Mouse (Mus musculus) testis, adult 2 months (tissue): ENCODE measurements at regions not wholly inside any gene's neighbourhood (a gene's known extent, or its start where the extent isn't known, plus 50 kb on each side); places are given as distances from the start of the nearest gene placed in this dataset.

Experiments
- CTCF ChIP-seq: fragments of 200-500 bp; IDR thresholded peaks from 2 replicates; pipeline ENCODE4 v1.5.1; 2012; ENCODE audit warnings: low read depth, mild to moderate bottlenecking, inconsistent platforms, low read length, moderate library complexity; ENCODE audit not compliant: control insufficient read depth, insufficient read depth, insufficient replicate concordance
- POLR2A ChIP-seq: fragments of 200-500 bp; IDR thresholded peaks from 2 replicates; pipeline ENCODE4 v1.6.1; 2012; ENCODE audit warnings: low read depth, mild to moderate bottlenecking, inconsistent platforms, low read length, moderate library complexity; ENCODE audit not compliant: control insufficient read depth

DNA sequence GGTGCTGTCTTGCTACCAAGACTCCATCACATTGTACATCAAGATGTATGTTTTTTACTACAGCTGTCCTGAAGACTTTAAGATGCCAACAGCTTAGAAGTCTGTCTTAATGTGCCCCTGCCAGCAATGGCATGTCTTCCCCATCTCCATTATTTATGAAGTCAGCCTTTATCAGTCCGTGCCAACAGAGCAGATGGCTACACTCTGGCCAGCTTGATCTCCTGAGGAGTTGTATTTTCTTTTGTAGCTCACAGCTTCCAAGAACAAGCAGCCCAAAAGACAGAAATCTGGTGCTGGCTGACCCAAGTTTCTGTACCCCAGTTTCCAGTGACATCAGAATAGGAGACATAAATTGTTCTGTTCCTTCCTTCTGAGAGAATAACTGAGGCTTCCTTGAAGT lies 140.5 kb upstream of the Hnrnpa3 start:
- TF ChIP-seq CTCF = no peak
- TF ChIP-seq POLR2A = no peak
